Mouse (Mus musculus) layer of hippocampus, adult 18-20 months (tissue): ENCODE data around the gene Sgms2. TPM values are rescaled to one million over a fixed set of nuclear protein-coding genes. Genes with fewer than 3 reads are reported as not detected.

Experiments used
- total RNA-seq, 2 experiments: library from RNA; stranded (reverse); gene quantifications; 2 replicates each; pipeline ENCODE4 v1.2.3; 2021

Sgms2 gene
- total RNA-seq, 2 experiments from 2014 or later: 1.7 to 2.2 TPM

Other genes starting within 250 kb of the Sgms2 start
- 10 to 100 TPM; 21.5 to 23.5 TPM for gene Hadh, start 219.3 kb downstream of the Sgms2 start, total RNA-seq
- gene Cyp2u1, start 188.2 kb downstream of the Sgms2 start, total RNA-seq: 10 to 100 TPM; 18.1 to 20.8 TPM
- 10 to 100 TPM; 71.5 to 76.5 TPM for gene Papss1, start 73.4 kb upstream of the Sgms2 start, total RNA-seq